Mouse (Mus musculus): ENCODE measurements around the gene Kdm4c.

- TF ChIP-seq CTCF (IDR thresholded peaks at IDR 0.05; ENCODE audit: insufficient read depth, low read depth, low read length) (no peak), POLR2A (IDR thresholded peaks at IDR 0.05; ENCODE audit: insufficient read depth, low read depth, low read length) (no peak)
These were observed 68.8 kb downstream of the Kdm4c start for GRCm38 (mm10) chr4:74311135-74311534.

Data from olfactory bulb, adult 2 months (tissue).